Mouse (Mus musculus): ENCODE data around the gene Arl10.

DNA sequence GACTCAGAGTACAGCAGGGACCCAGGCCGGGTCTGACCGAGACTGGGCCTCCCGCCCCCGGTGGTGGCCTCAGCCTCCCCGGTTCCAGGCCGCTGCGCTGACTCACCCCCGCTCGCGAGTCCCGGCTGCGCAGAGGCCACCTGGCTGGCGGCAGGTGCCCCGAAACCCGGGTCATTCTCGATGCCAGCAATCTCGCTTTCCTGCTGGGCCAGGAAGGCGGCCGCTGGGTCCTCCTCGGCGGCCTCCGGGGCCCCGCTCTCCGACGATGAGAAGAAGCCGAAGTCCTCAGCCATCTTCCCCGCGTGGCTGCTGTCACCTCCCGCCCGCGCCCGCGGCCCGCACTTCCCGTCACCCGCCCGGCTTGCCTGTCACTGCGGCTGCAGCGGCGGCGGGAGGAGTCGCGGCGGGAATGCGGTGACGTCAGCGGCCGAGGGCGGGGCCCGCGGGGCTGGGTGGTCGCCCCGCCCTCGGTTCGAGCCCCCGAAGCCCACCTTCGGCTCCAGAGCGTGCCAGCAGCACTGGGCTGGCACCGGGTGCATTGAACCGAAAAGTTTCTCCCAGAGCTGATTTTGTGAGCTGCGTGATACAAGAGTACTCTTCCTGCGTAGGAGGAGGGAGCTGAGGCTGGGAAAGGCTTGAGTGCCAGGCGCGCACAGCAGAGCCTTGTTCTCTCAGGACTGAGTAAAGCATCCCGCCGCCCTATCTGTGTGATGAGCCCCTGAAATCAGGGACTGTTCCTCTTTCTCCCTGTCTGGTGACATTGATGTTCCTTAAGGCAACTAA lies 36.3 kb downstream of the Arl10 start, which contains the start of gene Cltb:
- TF ChIP-seq CTCF (IDR thresholded peaks at IDR 0.05; ENCODE audit: low read depth, low read length) (no peak), EP300 (IDR thresholded peaks at IDR 0.05; ENCODE audit: insufficient read depth, low read depth, low read length) (no peak)

All from ES-Bruce4 (cell line).